Mouse (Mus musculus): ENCODE data around the gene Ugt1a6b.
"Not testable (repeated sequence)": the region's sequence is repeated elsewhere in the genome, so short reads cannot be mapped to it uniquely, and the experiment has no call there.

DNA sequence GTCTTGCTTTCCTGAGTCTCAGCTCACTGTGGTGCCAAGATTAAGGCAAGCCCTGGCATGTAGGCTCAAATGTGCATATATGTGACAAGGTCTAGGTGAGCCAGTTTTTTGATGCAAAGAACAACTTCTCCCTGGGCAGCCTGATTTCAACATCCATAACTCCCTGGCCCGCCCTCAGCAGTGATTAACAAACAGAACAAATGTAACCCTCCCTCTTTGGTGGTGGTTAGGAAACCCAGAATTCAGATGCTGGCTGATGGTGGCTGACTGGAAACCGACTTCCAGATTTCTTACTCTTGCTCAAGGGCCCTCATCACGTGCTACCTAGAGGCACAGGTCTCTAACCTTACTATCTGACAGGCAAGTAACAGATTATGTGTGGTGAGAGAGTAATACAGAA lies at the start of gene Ugt1a6b:
- not testable (repeated sequence) for TF ChIP-seq CTCF (IDR thresholded peaks at IDR 0.05; ENCODE audit: borderline replicate concordance, extremely low read depth, insufficient read depth, insufficient read length); POLR2A (IDR thresholded peaks at IDR 0.05; ENCODE audit: borderline replicate concordance, extremely low read depth, insufficient read depth, insufficient read length, poor library complexity, severe bottlenecking)
